Mouse (Mus musculus) liver, adult 2 months (tissue): ENCODE results near the gene Olfr1368.

Source experiments
- CTCF ChIP-seq: fragments of 200-500 bp; IDR thresholded peaks from 2 replicates; pipeline ENCODE4 v1.5.1; 2011; ENCODE audit warnings: low read depth, low read length, control low read depth
- POLR2A ChIP-seq: fragments of 200-500 bp; IDR thresholded peaks from 2 replicates; pipeline ENCODE4 v1.6.1; 2011; ENCODE audit warnings: low read length, control low read depth; ENCODE audit not compliant: insufficient read depth; ENCODE audit errors: extremely low read depth

GRCm38 (mm10) chr13:21168371-21169011 lies 22.8 kb upstream of the Olfr1368 start:
- no peak for TF ChIP-seq POLR2A
- TF ChIP-seq CTCF = no peak
